Mouse (Mus musculus): ENCODE data around the gene Dst. TPM values are rescaled to one million over a fixed set of nuclear protein-coding genes. Genes with fewer than 3 reads are reported as not detected.

Dst gene
- polyA plus RNA-seq (2017; shearing (Covaris generic)) = 2.7 TPM

DNA sequence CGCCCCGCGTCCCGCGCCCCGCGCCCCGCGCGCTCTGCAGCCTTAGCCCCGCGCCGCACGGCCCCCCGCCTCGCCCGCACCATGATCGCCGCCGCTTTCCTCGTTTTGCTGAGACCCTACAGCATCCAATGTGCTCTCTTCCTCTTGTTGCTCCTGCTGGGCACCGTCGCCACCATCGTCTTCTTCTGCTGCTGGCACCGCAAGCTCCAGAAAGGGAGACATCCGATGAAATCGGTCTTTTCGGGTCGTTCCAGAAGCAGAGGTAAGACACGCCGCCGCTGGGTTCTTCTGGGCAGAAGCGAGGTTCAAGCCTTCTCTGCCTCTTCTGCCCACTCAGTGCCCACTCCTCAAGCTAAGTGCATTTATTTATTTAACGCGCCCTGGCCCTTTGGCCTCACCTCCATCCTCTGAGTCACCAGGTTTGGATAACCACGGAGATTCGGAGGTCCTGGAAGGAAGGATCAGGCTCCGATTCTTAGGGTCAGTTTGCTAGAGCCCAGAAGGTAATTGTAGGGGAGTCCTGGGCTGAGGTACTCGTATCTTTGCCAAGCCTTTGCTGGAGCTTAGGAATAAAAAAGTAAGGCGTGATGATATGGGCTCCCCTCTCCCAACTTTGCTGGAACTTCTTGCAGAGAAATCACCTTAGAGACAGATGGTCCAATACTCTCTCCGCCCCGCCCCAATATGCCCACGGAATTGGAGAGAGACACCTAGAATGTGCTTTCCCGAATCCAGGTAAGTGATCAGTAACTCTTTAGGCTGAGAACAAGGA is at the start of gene Dst:
Dst (plus strand) TSS at position 35 of the 772 bp plus-strand sequence.

DNA sequence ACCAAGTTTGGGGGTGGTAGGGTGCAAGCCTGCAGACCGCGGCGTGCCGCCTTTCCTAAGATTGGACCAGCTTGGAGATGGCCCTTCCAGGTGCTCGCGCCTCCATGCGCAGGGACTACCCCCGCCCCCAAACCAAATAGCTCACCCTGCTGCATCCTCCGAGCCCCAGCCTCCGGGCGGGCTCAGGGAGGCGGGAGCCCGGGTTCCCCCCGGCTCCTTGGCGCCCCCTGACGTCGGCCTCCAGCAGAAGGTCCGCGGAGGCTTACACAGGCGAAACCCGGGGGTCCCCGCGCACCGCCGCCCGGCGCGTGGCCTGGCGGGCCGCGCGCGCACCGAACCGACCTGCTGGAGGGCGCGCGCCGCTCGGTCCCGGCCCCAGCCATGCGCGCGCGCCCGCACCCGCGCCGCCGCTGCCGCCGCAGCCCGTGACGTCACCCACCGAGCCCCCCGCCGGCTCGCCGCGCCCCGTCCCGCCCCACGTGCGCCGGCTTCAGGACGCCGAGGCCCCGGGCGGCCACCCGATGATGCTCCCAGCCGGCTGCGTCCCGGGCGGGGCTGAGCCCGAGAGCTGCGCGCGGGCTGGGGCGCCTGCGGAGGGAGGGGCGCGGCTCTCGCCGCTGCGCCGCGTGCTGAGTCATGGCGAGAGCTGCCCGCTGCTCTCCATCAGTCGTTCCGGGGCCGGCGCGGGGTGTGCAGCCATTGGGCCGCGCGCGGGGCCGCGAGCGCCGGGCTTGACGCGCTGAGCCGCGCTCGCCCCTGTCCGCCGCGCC is 419 bp upstream of the Dst start, which contains the start of gene Bend6:
Bend6 (minus strand) TSS at position 396 of the 770 bp plus-strand sequence.

Other genes with a start within 250 kb of the Dst start
- 8.8 TPM for gene Prim2, start 238.4 kb upstream of the Dst start, polyA plus RNA-seq (2017; shearing (Covaris generic))
- gene Rab23, start 188.3 kb upstream of the Dst start, polyA plus RNA-seq (2017; shearing (Covaris generic)) = 13.6 TPM
- 3.4 TPM for gene Bag2, start 150.4 kb upstream of the Dst start, polyA plus RNA-seq (2017; shearing (Covaris generic))
- gene Zfp451, start 93.6 kb upstream of the Dst start, polyA plus RNA-seq (2017; shearing (Covaris generic)) = 23.9 TPM
- 0.44 TPM for gene Bend6, start 409 bp upstream of the Dst start, polyA plus RNA-seq (2017; shearing (Covaris generic))

Measured in effector memory CD4-positive, alpha-beta T cell, adult 5 months (primary cell).